Mouse (Mus musculus) frontal cortex, postnatal 10 days (tissue): Measurements from ENCODE around the gene Nsun7.
A peak's percentile ranks its signal among the peaks of the same experiment; 100 is the strongest.

Experiments
- DNase-seq, 2 experiments: peaks; one replicate each; pipeline ENCODE4 v3.0.0; 2022; ENCODE audit warnings: low spot score in 2 of 2, mixed read lengths in 1 of 2

The Nsun7 gene

GRCm38 (mm10) chr5:66279650-66280049, 20.0 kb downstream of the Nsun7 start:
- no peak for DNase-seq

DNA sequence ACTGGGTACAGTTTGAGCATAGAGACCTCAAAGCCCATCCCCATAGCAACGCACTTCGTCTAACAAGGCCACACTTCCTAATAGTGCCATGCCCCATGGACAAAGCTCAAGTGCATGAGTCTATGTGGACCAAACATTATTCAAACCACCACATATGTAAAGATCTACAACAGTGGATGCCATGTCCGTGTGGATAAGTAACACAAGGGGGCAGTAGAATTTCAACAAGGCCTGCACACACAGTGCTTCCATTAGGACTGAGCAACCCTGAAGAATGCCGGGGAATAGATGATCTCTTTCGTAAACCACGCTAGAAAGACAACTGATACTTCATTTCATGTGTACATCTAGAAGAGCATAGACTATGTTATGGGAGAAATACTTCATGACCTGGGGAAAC, 21.0 kb downstream of the Nsun7 start:
- no peak for DNase-seq

GRCm38 (mm10) chr5:66294106-66294625, 34.5 kb downstream of the Nsun7 start:
- DNase-seq: no peak

GRCm38 (mm10) chr5:66294952-66295351, 35.3 kb downstream of the Nsun7 start:
- no peak for DNase-seq

DNA sequence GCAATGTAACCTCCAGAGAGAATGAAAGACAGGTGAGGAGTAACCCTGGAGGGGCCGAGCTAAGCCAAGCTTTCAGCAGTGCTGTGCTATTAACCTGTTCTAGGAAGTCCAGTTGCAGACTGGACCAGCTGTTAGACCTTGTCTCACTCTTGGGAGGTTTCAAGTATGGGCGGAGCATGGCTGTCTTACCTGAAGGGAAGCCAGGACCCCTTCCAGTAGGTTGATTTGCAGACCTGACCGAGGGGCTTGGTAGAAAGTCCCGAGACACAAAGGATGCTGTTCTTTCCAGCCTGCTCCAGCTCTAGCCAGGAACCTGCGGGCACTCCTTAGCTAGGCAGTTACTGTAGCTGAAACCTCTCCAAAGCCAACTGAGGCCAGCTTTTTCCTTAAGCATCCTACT, 36.4 kb downstream of the Nsun7 start:
- no peak for DNase-seq

DNA sequence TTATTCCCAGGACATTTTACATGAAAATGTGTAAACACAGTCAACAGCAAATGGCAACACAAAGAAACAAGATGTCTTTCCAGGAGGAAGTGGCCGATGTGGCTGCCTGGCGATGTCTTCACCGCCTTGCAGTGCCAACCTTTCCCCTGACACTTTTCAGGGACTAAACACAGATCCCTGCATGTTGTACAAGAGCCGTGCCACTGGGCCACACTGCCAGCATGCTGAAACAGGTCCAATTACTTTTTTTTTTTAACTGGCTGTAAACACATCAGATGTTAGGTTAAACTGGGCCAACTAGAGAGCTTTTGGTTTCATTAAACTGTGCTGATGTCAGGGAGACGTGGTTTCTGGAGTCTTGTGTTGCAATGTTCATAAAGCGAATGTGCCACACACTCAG, 39.2 kb downstream of the Nsun7 start:
- no peak for DNase-seq

GRCm38 (mm10) chr5:66300576-66300975, 40.9 kb downstream of the Nsun7 start:
- no peak for DNase-seq

GRCm38 (mm10) chr5:66302085-66302815, 42.6 kb downstream of the Nsun7 start:
- DNase-seq: no peak

DNA sequence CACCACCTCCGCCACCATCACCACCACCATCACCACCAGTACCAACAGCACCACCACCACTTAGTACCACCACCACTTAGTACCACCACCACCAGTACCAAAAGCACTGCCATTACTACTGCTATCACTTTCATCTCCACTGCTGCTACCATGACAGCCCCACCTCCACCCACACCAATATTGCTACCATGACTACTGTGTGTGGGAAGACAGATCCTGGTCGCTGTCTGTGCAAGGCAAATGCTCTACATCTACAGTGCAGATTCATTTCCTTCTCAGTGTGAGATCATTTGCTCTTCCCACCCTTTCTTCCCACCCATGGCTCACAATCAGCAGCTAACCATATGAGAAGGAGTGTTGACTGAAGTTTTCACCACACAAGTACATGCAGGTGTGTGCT, 43.2 kb downstream of the Nsun7 start:
- peak in 1 of 2 experiments; percentile 63 for DNase-seq

- no peak for DNase-seq
These were observed 44.8 kb downstream of the Nsun7 start for GRCm38 (mm10) chr5:66304300-66305067.

GRCm38 (mm10) chr5:66305511-66305910, 45.8 kb downstream of the Nsun7 start:
- no peak for DNase-seq

DNA sequence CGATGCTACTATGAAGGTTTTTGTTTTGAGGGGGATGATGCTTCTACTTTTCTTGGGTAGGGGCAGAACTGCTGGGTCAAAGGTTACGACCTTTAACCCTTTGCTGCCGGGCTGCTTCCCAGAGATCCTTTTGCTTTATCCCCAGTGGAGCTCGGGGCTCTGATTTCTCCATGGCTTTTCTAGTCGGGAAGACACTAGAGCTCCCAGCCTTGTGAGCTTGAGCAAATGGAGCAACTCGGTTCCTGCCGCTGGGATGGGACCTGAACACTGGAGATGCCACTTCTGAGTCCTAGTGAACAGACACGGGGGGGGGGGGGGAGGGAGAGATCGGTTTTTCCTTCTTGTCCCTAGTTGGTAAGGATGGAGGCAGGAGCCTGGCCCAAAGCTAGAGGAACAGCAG, 50.6 kb downstream of the Nsun7 start:
- DNase-seq: no peak

DNA sequence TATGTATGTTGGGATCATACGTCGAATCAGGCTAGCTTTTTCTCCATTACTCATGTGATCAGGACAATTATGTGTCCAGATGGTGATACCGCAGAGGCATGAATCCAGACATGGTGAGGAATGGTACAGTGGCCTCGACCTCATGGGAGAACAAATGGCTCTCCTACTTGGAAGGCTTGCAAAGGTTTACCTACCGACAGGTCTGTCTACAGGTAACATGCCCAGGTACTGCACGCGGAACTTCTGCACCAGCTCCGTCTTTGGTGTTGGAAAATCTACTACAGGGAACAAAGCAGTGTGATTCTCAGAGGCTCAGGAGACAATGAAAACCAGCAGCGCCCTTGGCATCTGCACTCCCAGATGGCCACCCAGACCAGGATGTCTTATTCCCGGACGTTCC, 51.1 kb downstream of the Nsun7 start:
- DNase-seq: no peak

GRCm38 (mm10) chr5:66315791-66316190, 56.1 kb downstream of the Nsun7 start:
- no peak for DNase-seq

DNA sequence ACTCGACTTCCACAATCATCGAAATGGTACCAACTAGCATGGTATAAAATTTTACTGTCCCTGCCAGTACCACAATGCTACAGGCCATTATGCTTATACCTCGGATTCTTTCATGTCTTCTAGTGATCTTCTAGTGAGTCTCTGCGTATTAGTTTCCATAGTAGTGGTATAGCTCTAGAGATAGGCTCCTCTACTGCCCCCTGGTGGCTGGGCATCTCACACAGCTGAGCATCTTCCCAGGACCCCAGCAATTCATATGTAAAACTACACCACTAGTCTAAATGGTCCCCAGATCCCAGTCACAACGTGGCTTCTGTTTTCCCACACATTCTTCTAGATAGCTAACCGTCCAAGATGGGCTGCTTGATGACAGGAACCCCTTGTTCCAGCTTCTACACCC, 59.6 kb downstream of the Nsun7 start:
- DNase-seq: peak in 1 of 2 experiments; percentile 39

GRCm38 (mm10) chr5:66319827-66320404, 60.2 kb downstream of the Nsun7 start:
- DNase-seq: no peak

- DNase-seq: no peak
These were observed 63.4 kb downstream of the Nsun7 start for GRCm38 (mm10) chr5:66323131-66323530.

DNA sequence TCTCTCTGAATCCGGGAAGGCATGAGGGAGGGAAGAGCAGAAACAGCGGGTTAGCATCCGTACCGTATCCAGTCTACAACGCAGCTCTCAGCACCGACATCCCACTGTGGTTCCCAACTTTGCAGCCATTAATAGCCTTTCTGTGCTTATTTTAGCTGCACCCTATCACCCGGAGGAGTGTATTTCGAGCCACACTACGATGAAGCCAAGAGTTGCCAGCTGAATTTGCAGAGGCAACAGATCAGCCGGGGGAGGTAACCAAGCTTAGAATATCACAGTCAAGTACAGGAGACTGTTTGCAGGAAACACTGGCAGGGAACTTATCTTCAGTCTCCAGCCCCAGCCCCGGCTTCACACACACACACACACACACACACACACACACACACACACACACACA, 63.9 kb downstream of the Nsun7 start:
- DNase-seq: peak; percentile 63 to 69

DNA sequence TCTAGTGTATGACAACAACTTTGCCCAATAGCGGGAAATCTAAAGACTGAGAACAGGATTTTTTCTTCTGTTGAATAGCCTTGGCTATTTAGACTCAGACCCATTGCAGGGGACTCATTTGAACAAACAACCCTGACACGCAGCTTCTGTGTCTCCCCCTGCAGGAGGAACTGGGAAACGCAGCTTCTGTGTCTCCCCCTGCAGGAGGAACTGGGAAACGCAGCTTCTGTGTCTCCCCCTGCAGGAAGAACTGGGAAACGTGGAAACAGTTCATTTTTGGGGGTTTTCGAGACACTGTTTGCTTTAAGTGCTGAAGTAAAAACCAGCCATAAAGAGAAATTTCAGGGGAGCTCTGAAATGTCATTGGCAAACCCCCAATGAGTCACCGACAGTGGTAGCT, 66.7 kb downstream of the Nsun7 start:
- no peak for DNase-seq

DNA sequence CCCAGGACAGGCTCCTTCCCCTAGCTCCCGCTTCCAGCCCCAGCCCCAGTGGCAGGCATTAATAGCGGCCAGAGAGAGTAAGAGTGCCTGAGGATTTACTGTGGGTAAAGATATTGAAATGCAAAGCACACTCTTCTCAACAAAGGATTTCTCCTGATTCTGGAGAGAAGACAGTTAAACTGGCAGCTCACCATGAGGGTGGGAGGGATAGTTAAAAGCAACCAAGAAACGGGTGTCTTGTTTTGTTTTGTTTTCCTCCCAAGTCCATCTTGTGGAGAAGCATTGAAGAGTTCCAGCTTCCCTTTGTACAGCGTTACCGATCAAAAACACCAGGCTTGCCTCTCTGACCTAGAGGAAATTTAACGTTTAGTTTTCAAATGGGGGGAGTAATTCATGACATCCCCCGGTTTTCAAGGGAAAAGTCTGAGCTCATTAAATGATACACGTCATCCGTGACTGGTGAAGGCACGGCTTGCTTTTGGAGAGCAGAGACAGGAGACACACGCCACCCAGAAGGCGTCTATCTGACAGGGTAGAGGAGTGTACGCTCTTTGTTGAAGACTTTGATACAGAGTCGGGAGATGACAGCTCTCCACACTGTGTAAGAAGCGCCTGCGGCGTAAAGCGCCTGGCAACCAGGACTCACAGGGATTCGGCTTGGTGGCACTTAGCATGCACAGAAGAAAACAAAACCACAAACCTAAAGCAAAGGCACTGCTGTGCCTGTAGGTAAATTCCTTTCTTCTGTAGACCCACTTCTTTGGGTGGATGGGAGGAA, 68.4 kb downstream of the Nsun7 start:
- peak in 1 of 2 experiments; percentile 42 for DNase-seq

DNA sequence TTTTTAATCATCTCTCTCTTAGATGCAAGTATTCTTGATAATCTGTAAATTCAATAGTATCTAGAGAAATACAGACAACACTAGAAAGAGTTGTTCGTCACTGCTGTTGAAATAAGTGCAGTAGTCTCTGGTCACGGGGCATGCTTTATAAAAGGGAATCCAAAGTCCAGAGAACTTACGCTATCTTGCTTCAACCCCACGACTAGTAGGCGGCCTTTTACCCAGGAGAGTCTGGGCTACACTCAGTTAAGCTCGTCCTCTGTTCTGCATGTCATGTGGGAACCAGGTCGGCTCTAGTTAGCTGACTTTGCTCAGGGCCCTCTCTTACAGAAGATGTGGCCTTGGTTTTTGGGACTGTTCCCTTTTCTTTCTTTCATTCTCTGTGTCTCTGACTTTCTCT, 69.1 kb downstream of the Nsun7 start:
- DNase-seq: no peak

- DNase-seq: no peak
These were observed 71.1 kb downstream of the Nsun7 start for GRCm38 (mm10) chr5:66330806-66331205.
